Mouse (Mus musculus) layer of hippocampus, postnatal 14 days (tissue): ENCODE measurements at regions not wholly inside any gene's neighbourhood (a gene's known extent, or its start where the extent isn't known, plus 50 kb on each side); places are given as distances from the start of the nearest gene placed in this dataset.
"Not testable (repeated sequence)": the region's sequence is repeated elsewhere in the genome, so short reads cannot be mapped to it uniquely, and the experiment has no call there.

Source experiments
- DNase-seq, 2 experiments: peaks; one replicate each; pipeline ENCODE4 v3.0.0; 2021 to 2022; ENCODE audit warnings: low spot score in 2 of 2, mixed read lengths in 1 of 2

DNA sequence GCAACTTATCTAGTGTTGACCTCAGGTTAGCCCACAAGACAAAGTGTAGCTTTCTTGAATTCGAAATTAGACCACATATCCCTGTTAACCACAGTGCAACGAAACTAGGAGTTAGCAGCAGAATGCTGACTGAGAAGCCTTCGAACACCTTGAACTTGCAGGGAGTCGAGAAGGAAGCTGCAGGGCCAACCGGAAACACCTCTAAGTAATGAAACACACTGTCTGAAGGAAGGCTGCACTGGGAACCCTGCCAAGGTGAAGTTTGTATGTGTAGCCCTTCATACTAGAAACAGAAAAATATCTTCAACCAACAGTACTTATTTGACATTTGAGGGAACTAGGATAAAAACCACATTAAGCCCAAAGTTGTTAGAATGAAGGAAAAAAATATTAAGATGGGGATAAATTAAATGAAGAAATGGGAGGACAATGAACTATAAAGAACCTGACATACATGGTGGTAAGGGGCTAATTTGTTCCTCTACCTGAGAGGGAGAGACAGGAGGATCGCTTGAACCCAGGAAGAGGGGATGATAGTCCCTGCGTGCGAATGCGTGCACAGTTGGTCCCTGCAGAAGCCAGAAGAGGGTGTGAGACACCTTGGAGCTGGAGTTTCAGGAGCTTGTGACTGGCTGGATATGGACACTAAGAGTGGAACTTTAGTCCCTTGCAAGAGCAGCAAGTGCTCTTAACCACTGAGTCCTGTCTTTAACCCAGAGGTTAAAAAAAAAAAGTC lies 234.4 kb downstream of the Diras2 start:
- no peak for DNase-seq

GRCm38 (mm10) chr13:52297277-52297623 lies 233.8 kb downstream of the Diras2 start:
- DNase-seq: no peak

DNA sequence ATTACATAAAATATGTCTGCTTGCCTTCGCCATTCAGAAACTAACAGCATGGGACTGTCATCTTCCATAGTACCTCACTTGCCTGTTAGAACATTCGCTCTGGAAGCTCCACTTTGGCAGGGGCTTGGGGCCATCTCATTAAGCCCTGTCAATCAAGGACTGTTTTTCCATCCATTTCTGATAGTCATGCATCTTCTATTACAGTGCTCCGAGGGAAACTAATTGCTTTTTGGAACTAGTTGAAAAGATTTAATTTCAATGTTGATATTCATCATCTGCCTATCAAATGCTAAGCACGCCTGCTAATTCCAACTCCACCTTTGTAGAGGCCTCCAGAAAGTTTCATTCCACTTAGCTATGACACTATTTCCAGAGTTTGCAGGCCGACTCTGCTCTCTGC lies 232.7 kb downstream of the Diras2 start:
- peak in 1 of 2 experiments; percentile 26 for DNase-seq

GRCm38 (mm10) chr13:52305328-52305727 lies 225.8 kb downstream of the Diras2 start:
- DNase-seq: not testable (repeated sequence)

GRCm38 (mm10) chr13:52306783-52307440 lies 224.2 kb downstream of the Diras2 start:
- DNase-seq: no peak

- DNase-seq: no peak
These were observed 220.1 kb downstream of the Diras2 start for GRCm38 (mm10) chr13:52310954-52311353.

DNA sequence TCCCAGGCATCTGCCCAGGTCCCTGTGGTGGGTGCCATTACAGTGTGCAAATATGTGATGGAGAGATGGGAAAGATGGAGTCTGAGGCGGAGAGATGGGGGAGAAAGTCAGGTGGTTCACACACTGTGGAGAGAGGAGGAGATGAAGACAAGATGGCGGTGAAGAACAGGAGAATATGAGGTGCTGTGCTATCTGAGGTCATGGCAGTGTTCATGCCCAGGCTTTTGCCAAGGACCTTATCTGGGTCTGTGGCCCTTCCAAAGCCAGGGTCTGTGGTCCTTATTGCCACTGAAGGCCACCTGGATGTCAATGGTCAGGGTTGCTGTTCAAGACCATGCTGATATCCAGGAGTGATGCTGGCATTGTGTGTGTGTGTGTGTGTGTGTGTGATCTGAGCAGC lies 212.8 kb downstream of the Diras2 start:
- no peak for DNase-seq

DNA sequence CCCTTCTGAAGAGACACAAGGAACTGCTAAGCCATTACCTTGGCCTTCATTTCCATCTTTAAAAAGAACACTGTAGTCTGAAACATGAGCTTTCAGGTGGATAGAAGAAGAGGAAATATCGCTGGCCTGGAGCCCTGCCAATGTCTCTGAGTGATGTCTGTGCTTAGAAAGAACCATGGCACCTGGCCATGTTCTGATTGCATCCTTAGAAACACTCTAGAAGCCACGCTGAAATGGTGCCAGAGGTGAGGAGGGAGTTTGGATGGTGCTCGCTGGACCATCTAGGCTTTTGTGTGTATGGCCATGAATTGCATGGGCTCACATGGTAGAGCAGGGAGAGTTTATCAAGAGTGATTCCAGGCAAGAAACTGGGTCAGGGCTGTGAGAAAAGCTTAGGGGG lies 207.4 kb downstream of the Diras2 start:
- DNase-seq: no peak

- not testable (repeated sequence) for DNase-seq
These were observed 206.7 kb downstream of the Diras2 start for GRCm38 (mm10) chr13:52324378-52324777.

DNA sequence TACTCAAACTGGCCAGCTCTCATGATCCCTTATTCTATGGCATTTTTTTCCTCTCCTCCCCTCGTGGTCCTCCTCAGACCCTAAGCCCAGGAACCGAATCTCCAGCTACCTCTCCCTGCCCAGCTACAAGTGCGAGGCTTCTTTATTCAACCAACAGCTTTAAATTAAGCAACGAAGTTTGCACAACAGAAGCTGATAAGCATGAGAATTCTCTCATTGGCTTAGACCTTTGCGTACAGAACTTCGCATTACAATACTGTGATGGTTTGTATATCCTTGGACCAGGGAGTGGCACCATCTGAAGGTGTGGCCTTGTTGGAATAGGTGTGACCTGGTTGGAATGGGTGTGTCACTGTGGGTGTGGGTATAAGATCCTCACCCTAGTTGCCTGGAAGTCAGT lies 205.4 kb downstream of the Diras2 start:
- not testable (repeated sequence) for DNase-seq

GRCm38 (mm10) chr13:52327734-52328133 lies 203.3 kb downstream of the Diras2 start:
- no peak for DNase-seq

DNA sequence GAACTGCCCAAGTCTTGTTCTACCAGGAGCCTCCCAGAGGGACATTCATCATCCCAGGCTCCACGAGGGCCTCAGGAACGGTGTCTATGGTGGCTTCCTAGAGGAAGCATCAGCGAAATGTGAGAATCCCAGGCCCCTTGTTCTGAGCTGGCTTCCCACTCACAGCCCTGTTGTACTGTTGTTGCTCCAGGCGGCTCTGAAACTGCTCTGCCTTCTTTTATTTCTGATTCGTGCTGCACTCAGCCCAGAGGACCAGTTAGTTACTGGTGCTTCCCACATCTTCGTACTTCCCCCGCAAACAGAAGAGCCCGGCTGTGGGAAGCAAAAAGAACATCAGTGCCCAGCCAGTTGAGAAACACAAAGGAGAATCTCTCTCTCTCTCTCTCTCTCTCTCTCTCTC lies 202.3 kb downstream of the Diras2 start:
- no peak for DNase-seq

DNA sequence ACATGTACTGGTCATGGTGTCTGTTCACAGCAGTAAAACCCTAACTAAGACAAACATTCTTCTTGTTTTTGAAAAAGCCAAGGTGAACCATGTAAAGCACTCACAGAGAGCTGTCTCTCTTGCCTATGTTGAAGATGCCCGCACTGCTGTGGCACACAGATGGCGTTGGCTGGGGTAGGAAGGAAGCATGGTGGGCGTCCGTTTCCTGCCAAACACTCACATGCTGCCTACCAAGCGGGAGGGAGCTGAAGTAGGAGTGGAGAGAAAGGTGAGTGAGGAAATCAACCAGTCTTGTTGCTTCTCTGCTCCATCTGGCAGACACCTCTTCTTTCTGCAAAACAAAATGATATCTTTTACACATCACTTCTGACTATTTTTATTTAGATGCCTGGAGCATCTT lies 200.0 kb downstream of the Diras2 start:
- peak; percentile 42 to 65 for DNase-seq

GRCm38 (mm10) chr13:52334962-52335361 lies 196.1 kb downstream of the Diras2 start:
- DNase-seq: no peak

GRCm38 (mm10) chr13:52337936-52338335 lies 193.1 kb downstream of the Diras2 start:
- no peak for DNase-seq

DNA sequence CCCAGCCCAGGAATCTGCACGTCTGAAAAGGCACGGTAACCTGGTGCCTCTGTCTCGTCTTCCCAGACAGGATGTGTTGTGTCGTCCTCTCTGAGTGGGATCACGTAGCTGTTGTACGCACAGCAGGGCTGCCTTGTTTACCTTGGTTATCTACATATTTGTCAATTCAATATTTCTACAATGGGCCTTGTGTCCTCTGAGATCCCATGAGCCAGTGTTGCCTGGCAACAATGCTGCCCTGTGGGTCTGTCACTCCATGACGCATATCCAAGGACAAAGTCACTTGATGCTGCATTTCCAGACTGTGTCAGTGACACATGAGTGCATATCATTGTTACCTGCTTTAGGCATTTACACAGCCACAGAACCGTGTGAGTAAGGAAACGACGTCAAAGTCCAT lies 191.9 kb downstream of the Diras2 start:
- DNase-seq: no peak

DNA sequence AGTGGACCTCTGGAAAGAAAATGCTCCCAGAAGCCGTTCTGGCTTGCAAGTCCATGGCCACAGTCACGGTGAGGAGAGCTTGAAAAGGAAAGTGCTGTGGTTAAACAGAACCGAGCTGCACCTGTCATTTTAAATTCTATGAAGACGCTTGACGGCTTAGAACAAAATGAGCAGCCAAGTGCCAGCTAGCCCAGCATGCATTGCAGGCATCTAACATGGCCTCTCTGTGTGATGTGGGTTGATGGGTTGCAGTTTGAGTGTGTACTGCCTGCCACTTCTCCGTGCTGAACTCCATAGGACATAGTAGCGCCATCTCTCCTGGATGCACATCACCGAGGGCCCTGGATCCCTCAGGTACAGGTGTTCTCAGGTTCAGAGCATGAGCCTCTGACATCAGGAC lies 189.1 kb downstream of the Diras2 start:
- no peak for DNase-seq

DNA sequence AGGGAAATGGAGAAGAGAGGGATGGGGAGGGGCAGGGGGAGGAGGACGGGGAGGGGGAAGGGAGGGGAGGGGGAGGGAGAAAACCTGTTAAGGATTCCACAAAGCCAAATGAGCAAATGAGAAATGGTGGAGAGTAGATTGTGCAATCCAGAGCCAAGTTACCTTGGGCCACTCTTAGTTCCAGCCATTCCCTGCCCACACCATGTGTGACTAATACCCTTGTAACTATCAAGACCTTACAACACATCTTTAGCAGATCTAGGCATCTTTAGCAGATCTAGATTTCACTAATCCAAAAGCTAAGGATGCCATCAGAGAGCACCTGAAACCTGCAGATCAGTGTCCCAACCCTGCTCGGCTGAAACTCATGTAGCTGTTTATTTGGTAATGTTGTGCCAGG lies 186.7 kb downstream of the Diras2 start:
- DNase-seq: no peak

DNA sequence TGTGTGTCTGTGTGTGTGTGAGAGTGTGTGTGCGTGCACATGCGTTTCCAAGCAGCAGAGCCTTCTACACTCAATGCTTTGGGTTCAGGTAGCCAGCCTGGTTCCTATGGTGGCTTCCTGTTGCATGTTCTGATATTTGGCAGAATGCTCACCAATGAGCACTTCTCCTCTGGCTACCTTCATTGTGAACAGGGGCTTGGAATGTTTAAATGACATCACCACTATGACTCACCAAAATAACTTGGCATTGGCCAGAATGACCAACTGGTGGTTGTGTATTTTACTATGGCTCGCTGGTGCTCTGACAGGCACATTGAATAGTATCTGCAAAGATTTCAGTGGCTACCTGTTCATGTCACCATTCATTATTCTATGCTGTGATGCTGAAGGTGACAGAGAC lies 186.2 kb downstream of the Diras2 start:
- DNase-seq: no peak

- DNase-seq: no peak
These were observed 185.6 kb downstream of the Diras2 start for GRCm38 (mm10) chr13:52345375-52346026.

GRCm38 (mm10) chr13:52346027-52346375 lies 185.1 kb downstream of the Diras2 start:
- no peak for DNase-seq

GRCm38 (mm10) chr13:52347631-52348030 lies 183.4 kb downstream of the Diras2 start:
- no peak for DNase-seq

DNA sequence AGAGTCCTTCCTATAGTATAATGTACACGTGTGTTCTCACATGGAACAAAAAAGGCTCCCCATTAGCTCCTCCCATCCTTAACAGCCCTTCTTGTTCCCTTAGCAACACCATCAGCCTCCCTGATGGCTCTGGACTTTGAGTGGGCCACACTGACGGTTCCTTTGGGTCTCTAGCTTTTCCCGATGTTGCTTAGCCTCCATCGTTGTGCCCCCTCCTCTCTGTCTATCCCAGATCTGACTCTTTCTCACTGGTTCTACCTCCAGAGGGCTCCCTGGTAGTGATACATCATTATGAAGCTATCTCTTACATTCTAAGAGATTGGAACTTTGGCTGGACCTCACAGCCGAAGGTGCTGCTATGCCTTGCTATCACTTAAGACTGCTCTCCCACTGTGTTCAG lies 181.5 kb downstream of the Diras2 start:
- no peak for DNase-seq
